Mouse (Mus musculus) liver, postnatal 0 days (tissue): ENCODE measurements at regions not wholly inside any gene's neighbourhood (a gene's known extent, or its start where the extent isn't known, plus 50 kb on each side); places are given as distances from the start of the nearest gene placed in this dataset.
A peak's percentile ranks its signal among the peaks of the same experiment; 100 is the strongest.

Experiments
- ATAC-seq: fragments of 200-750 bp; cut with Nextera tagmentation; 2 replicates; pipeline ENCODE4 v1.8.0; 2017; ENCODE audit warnings: mild to moderate bottlenecking, moderate library complexity
- DNase-seq: peaks from one replicate; pipeline ENCODE4 v3.0.0-alpha.2; 2016
- H3K27ac ChIP-seq: fragments of 300-500 bp; sonication (generic); 2 replicates; pipeline ENCODE4 v1.5.1; 2014; ENCODE audit warnings: antibody characterized with exemption, moderate library complexity, mild to moderate bottlenecking, low read depth
- H3K27me3 ChIP-seq: fragments of 300-500 bp; sonication (generic); 2 replicates; pipeline ENCODE4 v1.6.1; 2014; ENCODE audit warnings: low read length, control low read depth, mixed read lengths; ENCODE audit not compliant: insufficient read depth
- H3K36me3 ChIP-seq: fragments of 300-500 bp; sonication (generic); replicated peaks from 2 replicates; pipeline ENCODE4 v1.6.1; 2014; ENCODE audit warnings: mild to moderate bottlenecking, control low read depth, low read length, moderate library complexity, mixed read lengths; ENCODE audit not compliant: insufficient read depth
- H3K4me1 ChIP-seq: fragments of 300-500 bp; sonication (generic); 2 replicates; pipeline ENCODE4 v1.6.1; 2014; ENCODE audit warnings: antibody characterized with exemption, mild to moderate bottlenecking, control low read depth; ENCODE audit not compliant: insufficient read depth
- H3K4me2 ChIP-seq: fragments of 300-500 bp; sonication (generic); 2 replicates; pipeline ENCODE4 v1.6.1; 2014; ENCODE audit warnings: low read depth, mild to moderate bottlenecking, low read length, moderate library complexity, mixed read lengths
- H3K4me3 ChIP-seq: fragments of 300-500 bp; sonication (generic); 2 replicates; pipeline ENCODE4 v1.5.1; 2014; ENCODE audit warnings: low read depth, low read length
- H3K9ac ChIP-seq: fragments of 300-500 bp; sonication (generic); replicated peaks from 2 replicates; pipeline ENCODE4 v1.6.1; 2014; ENCODE audit warnings: mild to moderate bottlenecking, moderate library complexity
- H3K9me3 ChIP-seq: fragments of 300-500 bp; sonication (generic); 2 replicates; pipeline ENCODE4 v1.6.1; 2016; ENCODE audit warnings: mild to moderate bottlenecking, control low read depth, low read length, mixed read lengths
- CTCF ChIP-seq: sonication (generic); IDR thresholded peaks from 2 replicates; pipeline ENCODE4 v1.5.1; 2016; ENCODE audit warnings: antibody characterized with exemption, low read depth
- EP300 ChIP-seq: IDR thresholded peaks from 2 replicates; pipeline ENCODE4 v1.6.1; 2016; ENCODE audit warnings: antibody characterized with exemption, low read depth, mild to moderate bottlenecking
- WGBS: fragments of 180-500 bp; shearing (Covaris S2); extraction: QIAGEN DNeasy Blood & Tissue Kit; methylation state at CpG from one replicate; pipeline ENCODE4 v1.1.7; 2014; ENCODE audit not compliant: insufficient replicate concordance; 5-methylcytosine and 5-hydroxymethylcytosine counted together

DNA sequence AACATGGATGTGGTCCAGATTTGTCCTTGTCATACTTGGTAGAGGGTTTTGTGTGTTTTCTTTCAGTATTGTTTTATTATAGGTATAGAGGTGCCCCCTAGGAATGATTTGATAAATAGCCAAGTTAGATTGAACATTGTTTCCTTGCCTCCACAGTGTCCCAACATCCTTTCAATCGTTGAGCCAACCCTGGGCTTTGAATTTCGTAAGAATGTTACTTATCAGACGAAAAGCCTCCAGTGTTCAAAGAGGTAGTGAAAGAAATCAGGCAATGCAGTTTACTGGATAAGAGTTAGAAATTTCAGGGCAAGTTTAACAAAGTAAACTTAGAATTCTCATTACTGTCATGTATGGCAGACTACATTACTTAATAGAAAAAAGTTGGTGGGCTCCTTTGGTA is 144.2 kb upstream of the Xrcc4 start:
- WGBS = 34% methylated on average over 3 of the region's 3 CpGs
- no peak overlapping the region for H3K4me2 ChIP-seq
- H3K36me3 ChIP-seq = no peaks in the 10 kb centered on the region
- ATAC-seq = no peak
- H3K9me3 ChIP-seq = no peaks in the 10 kb centered on the region
- TF ChIP-seq CTCF (no peak), EP300 (no peak)
- no peak for DNase-seq
- H3K4me3 ChIP-seq = no peak overlapping the region
- H3K27ac ChIP-seq = no peak overlapping the region
- H3K4me1 ChIP-seq = no peaks in the 10 kb centered on the region
- H3K27me3 ChIP-seq = no peaks in the 10 kb centered on the region
- H3K9ac ChIP-seq = no peak overlapping the region

DNA sequence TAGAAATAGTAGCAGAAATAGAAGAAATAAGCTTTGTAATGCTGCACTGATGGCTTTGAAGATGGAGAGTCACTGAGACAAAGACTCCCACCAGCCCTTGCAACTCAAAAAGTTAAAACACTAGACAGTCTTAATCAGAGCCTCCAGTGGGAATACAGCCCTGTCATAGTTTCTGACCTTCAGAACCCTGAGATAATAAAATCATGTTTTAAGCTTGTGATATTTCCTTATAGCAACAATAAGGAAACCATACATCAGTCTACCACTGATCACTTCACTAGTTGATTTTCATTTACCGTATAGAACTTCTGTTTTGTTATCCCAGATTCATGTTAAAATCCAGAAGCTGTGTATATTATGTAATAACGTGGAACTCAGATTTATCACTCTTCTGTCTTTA is 139.7 kb upstream of the Xrcc4 start:
- Histone ChIP-seq H3K27me3 (no peaks in the 10 kb centered on the region), H3K4me3 (no peak overlapping the region), H3K9me3 (no peaks in the 10 kb centered on the region), H3K4me1 (no peaks in the 10 kb centered on the region), H3K36me3 (no peaks in the 10 kb centered on the region), H3K9ac (no peak overlapping the region), H3K27ac (no peak overlapping the region), H3K4me2 (no peak overlapping the region)
- no peak for ATAC-seq
- DNase-seq = no peak
- WGBS = 78% methylated on average over 2 of the region's 2 CpGs
- TF ChIP-seq EP300 = no peak
- TF ChIP-seq CTCF = no peak

DNA sequence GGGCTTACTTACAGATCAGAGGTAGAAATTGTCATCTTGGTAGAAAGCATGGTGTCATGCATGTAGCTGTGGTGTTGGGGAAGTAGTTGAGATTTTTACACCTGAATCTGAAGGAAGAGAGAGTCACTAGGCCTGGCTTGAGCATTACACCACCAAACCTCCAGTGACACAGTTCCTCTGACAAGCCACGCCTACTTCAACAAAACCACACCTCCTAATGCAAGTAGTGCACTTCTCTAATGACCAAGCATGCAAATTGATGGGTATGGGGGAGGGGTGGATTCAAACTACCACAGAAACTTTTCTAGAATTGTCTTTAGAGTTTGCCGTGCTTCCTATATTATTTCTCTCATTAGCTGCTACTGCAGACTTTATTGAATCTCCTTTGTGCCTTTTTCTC is 136.8 kb upstream of the Xrcc4 start:
- no peaks in the 10 kb centered on the region for H3K4me1 ChIP-seq
- no peak overlapping the region for H3K27ac ChIP-seq
- H3K4me3 ChIP-seq = no peak overlapping the region
- WGBS = 76% methylated on average over 2 of the region's 2 CpGs
- H3K36me3 ChIP-seq = no peaks in the 10 kb centered on the region
- H3K27me3 ChIP-seq = no peaks in the 10 kb centered on the region
- TF ChIP-seq CTCF (no peak), EP300 (no peak)
- H3K4me2 ChIP-seq = no peak overlapping the region
- H3K9me3 ChIP-seq = no peaks in the 10 kb centered on the region
- H3K9ac ChIP-seq = no peak overlapping the region
- DNase-seq (no peak), ATAC-seq (no peak)

DNA sequence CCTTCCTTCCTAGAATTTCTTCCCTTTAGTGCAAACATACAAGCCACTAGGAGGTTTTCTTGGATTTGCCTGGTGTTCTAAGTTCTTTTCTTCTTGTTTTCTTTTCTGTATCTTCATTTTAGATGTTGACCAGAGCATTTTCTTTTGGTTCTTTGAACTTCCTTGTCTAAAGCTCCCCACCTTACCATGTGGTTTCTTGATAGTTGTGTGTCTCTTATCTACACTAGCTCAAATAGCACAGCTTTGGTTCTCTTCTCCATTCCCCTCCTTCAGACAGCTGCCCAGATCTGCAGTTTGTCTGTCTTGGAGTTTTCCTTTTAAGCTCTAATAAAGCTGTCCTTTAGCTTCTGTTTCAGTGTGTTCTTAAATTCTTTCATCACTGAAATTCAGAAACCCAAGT is 123.0 kb upstream of the Xrcc4 start:
- no peak overlapping the region for H3K27ac ChIP-seq
- DNase-seq = no peak
- TF ChIP-seq EP300 = no peak
- TF ChIP-seq CTCF = no peak
- H3K4me2 ChIP-seq = no peak overlapping the region
- no peak for ATAC-seq
- no peaks in the 10 kb centered on the region for H3K36me3 ChIP-seq
- no peak overlapping the region for H3K4me3 ChIP-seq
- H3K9ac ChIP-seq = no peak overlapping the region
- no peaks in the 10 kb centered on the region for H3K9me3 ChIP-seq
- H3K4me1 ChIP-seq = no peaks in the 10 kb centered on the region
- no peaks in the 10 kb centered on the region for H3K27me3 ChIP-seq

DNA sequence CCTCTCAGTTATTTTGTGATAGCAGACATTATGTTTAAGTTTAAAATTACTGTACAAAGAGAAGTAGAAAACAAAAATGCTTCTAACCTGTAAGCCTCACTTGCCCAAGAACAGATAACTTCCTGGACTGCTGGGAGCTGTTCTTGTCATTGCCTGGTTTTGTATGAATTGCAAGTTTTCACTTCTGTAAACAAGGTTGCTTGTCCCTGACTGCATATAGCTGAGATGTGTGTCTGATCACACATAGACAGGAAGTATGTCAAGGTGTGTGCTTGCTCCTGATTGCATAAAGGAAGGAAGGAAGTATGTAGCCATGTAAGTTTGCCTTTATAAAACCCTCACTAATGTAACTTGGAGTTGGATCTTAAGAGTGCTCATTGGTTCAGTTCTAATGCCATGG is 118.5 kb upstream of the Xrcc4 start:
- no peak overlapping the region for H3K4me3 ChIP-seq
- no peak overlapping the region for H3K27ac ChIP-seq
- H3K4me2 ChIP-seq = no peak overlapping the region
- no peaks in the 10 kb centered on the region for H3K27me3 ChIP-seq
- no peaks in the 10 kb centered on the region for H3K36me3 ChIP-seq
- H3K4me1 ChIP-seq = no peaks in the 10 kb centered on the region
- TF ChIP-seq CTCF (no peak), EP300 (no peak)
- ATAC-seq (peak; percentile 53), DNase-seq (no peak)
- no peak overlapping the region for H3K9ac ChIP-seq
- H3K9me3 ChIP-seq = no peaks in the 10 kb centered on the region
